Mouse (Mus musculus) lung, embryonic 16.5 days (tissue): Measurements from ENCODE around the gene Cd82. TPM values are rescaled to one million over a fixed set of nuclear protein-coding genes. Genes with fewer than 3 reads are reported as not detected.
A peak's percentile ranks its signal among the peaks of the same experiment; 100 is the strongest.

Experiments used
- ATAC-seq: fragments of 200-750 bp; cut with Nextera tagmentation; 2 replicates; pipeline ENCODE4 v1.8.0; 2017; ENCODE audit warnings: low read depth, mild to moderate bottlenecking, moderate library complexity
- H3K27ac ChIP-seq: fragments of 300-500 bp; sonication (generic); 2 replicates; pipeline ENCODE4 v1.5.1; 2014; ENCODE audit warnings: mild to moderate bottlenecking, control low read depth, low read length
- H3K27me3 ChIP-seq: fragments of 300-500 bp; sonication (generic); 2 replicates; pipeline ENCODE4 v1.6.1; 2014; ENCODE audit warnings: low read depth, low read length, mixed read lengths; ENCODE audit not compliant: control insufficient read depth, insufficient read depth
- H3K36me3 ChIP-seq: fragments of 300-500 bp; sonication (generic); 2 replicates; pipeline ENCODE4 v1.6.1; 2014; ENCODE audit warnings: low read length; ENCODE audit not compliant: control insufficient read depth, insufficient read depth
- H3K4me1 ChIP-seq: fragments of 300-500 bp; sonication (generic); replicated peaks from 2 replicates; pipeline ENCODE4 v1.6.1; 2014; ENCODE audit warnings: low read length, mixed read lengths; ENCODE audit not compliant: control insufficient read depth, insufficient read depth
- H3K4me2 ChIP-seq: fragments of 300-500 bp; sonication (generic); 2 replicates; pipeline ENCODE4 v1.6.1; 2014; ENCODE audit warnings: low read depth, low read length, control low read depth
- H3K4me3 ChIP-seq: fragments of 300-500 bp; sonication (generic); 2 replicates; pipeline ENCODE4 v1.5.1; 2014; ENCODE audit warnings: mild to moderate bottlenecking, low read length, control low read depth
- H3K9ac ChIP-seq: fragments of 300-500 bp; sonication (generic); 2 replicates; pipeline ENCODE4 v1.6.1; 2014; ENCODE audit warnings: low read length, control low read depth
- H3K9me3 ChIP-seq: fragments of 300-500 bp; sonication (generic); 2 replicates; pipeline ENCODE4 v1.6.1; 2016; ENCODE audit warnings: low read length; ENCODE audit not compliant: control insufficient read depth
- WGBS: fragments of 180-500 bp; shearing (Covaris S2); extraction: QIAGEN DNeasy Blood & Tissue Kit; methylation state at CpG from one replicate; pipeline ENCODE4 v1.1.7; 2014; 5-methylcytosine and 5-hydroxymethylcytosine counted together
- polyA plus RNA-seq: library from polyadenylated mRNA; unstranded; fragments of >200 nt; fragmentation: Nextera tagmentation; extraction: Ambion mirVana; gene quantifications from 2 replicates; pipeline ENCODE4 v1.2.1, GENCODE M21; 2015

The Cd82 gene
- polyA plus RNA-seq = 63.6 and 81.5 TPM in 2 replicates

- Histone ChIP-seq H3K36me3 (no peaks in the 10 kb centered on the region), H3K27ac (peak within 1 kb of the TSS; percentile 97), H3K27me3 (no peaks in the 10 kb centered on the region), H3K9ac (peak within 1 kb of the TSS; percentile 76), H3K4me1 (peaks cover 38% of the 10 kb centered on the region), H3K4me3 (peak within 1 kb of the TSS; percentile 71), H3K4me2 (peak within 1 kb of the TSS; percentile 92), H3K9me3 (no peaks in the 10 kb centered on the region)
- WGBS = 3% methylated on average over 20 of the region's 20 CpGs
- peak; percentile 89 for ATAC-seq
These were observed at the start of gene Cd82 for GRCm38 (mm10) chr2:93462760-93463159. Gene Cd82 (minus strand): TSS chr2:93463140.

DNA sequence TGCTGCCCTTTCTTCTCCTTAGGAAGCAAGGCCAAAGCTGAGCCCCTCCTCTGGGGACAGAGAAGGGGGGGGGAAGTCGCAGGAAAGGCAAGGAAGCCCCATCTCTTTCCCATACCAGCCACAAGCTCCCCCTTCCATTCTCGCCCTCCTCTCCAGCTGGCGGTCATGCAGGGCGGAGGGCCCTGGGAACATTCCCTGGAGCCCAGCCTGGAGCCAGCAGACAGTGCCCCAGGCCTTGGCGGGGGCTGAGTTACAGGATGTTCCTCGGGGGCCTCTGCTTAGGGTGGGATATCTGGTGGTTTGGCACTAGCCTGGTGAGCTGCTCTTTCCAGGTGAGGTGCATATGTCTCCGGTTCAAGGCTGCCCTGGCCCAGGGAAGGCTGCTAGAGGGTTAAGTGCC lies 49.2 kb upstream of the Cd82 start:
- no peak overlapping the region for H3K4me3 ChIP-seq
- H3K36me3 ChIP-seq = no peaks in the 10 kb centered on the region
- H3K4me2 ChIP-seq = no peak overlapping the region
- 51% methylated on average over 7 of the region's 7 CpGs for WGBS
- H3K4me1 ChIP-seq = no peaks in the 10 kb centered on the region
- no peaks in the 10 kb centered on the region for H3K9me3 ChIP-seq
- H3K9ac ChIP-seq = no peak overlapping the region
- no peaks in the 10 kb centered on the region for H3K27me3 ChIP-seq
- no peak overlapping the region for H3K27ac ChIP-seq
- ATAC-seq = 0 out of 2 replicates have a peak, but pooled peaks have one; percentile 43

DNA sequence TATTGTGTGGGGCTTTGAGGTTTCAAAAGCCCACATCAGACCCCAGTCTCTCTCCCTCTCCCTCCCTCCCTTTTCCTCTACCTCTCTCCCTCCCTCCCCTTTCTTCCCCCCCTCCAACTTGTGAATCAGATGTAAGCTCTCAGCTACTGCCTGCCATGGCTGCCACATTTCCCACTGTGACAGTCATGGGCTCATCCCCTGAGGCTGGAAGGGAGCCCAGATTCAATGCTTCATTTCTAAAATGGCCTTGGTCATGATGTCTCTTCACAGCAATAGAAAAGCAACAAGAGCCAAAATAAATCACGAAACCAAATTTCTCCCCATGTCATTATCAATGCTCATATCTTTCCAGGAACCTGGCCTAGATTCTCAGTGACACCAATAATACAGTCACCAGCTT lies 47.9 kb upstream of the Cd82 start:
- 83% methylated on average over 1 of the region's 1 CpGs for WGBS
- Histone ChIP-seq H3K9me3 (no peaks in the 10 kb centered on the region), H3K4me2 (no peak overlapping the region), H3K27me3 (no peaks in the 10 kb centered on the region), H3K4me1 (no peaks in the 10 kb centered on the region), H3K36me3 (no peaks in the 10 kb centered on the region), H3K27ac (no peak overlapping the region), H3K9ac (no peak overlapping the region), H3K4me3 (no peak overlapping the region)
- ATAC-seq = no peak

DNA sequence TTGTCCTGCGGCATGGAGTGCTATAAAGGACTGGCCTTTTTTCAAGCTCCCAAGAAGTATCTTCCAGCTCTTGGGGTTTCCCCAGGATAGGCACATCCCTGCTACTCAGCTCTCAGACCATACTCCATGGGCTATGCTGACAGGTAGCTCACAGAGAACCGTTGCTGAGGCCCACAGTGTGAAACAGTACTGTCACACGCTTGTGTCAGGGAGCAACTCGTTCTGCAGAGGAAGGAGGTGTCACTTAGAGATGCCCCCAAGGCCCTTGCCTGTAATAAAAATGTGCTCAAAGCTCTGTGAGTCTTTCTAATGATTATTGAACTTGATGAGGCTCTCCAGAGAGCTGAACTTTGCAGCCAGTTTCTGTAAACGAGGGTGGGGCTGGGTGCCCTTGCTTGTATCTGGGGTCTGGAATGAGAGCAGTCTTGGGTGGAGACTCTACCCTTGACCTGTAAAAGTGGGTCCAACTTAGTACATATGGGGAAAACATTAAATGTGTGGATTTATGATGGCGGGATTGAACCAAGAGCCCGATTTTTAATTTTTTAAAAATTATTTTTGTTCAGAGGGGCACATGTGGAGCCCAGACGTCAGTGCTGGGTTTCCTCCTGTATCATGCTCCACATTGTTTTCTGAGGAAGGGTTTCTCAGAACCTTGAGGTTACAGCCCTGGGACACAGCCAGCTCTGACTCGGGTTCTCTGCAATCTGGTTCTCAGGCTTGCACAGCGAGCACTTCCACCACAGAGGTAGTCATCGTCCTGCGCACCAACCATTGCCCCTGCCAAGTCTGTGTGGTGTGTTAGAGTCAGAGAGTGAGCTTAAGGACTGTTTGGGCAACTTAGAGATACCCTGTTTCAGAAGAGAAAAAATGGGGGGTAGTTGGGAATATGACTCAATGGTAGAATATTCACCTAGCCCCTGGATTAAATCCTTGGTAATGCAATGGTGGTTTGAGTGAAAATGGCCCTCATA lies 47.1 kb upstream of the Cd82 start:
- no peak for ATAC-seq
- Histone ChIP-seq H3K4me1 (no peaks in the 10 kb centered on the region), H3K27ac (no peak overlapping the region), H3K4me3 (no peak overlapping the region), H3K9ac (no peak overlapping the region), H3K36me3 (no peaks in the 10 kb centered on the region), H3K4me2 (no peak overlapping the region), H3K27me3 (no peaks in the 10 kb centered on the region), H3K9me3 (no peaks in the 10 kb centered on the region)
- 80% methylated on average over 12 of the region's 12 CpGs for WGBS

DNA sequence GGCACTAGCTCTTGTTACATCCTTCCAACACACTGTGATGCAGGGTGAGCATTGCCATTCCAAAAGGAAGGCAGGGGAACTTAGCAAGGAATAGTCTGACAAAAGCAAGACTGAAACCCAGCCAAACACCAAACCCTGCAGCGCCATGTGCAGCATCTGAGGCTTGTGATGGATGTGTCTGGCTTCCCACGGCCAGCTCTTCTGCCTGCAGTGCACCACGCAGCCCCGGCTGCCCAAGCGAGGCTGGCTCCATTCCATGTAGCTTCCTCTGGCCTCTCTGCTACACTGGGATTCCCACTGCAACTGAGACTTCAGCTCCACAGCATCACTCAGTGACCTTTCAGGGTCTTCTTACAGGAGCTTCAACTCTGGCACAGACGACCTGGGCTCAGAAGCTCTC lies 42.2 kb upstream of the Cd82 start:
- Histone ChIP-seq H3K36me3 (no peaks in the 10 kb centered on the region), H3K27me3 (no peaks in the 10 kb centered on the region), H3K9me3 (no peaks in the 10 kb centered on the region), H3K4me3 (no peak overlapping the region), H3K4me1 (no peaks in the 10 kb centered on the region), H3K27ac (no peak overlapping the region), H3K4me2 (no peak overlapping the region), H3K9ac (no peak overlapping the region)
- WGBS = 53% methylated on average over 6 of the region's 6 CpGs
- ATAC-seq = no peak

DNA sequence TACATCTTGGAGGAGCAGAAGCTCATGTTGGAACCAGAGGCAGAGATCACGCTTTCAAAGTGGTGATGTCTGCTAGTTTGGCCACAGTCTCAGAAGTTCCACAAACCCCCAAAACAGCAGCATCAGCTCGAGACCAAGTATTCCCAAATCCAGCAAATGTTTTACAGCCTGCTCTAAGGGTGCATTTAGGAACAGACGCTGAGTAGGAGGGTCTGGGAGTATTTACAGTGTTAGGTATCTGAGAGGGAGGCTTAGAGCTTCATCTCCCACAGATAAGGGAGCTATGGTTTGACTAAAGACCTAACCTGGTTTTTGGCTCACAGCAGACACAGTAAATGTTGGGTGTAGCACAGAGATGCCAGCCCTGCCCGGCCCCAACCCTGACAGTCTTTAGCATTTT lies 40.4 kb upstream of the Cd82 start:
- Histone ChIP-seq H3K9me3 (no peaks in the 10 kb centered on the region), H3K4me1 (no peaks in the 10 kb centered on the region), H3K4me2 (no peak overlapping the region), H3K9ac (no peak overlapping the region), H3K36me3 (no peaks in the 10 kb centered on the region), H3K27ac (no peak overlapping the region), H3K27me3 (no peaks in the 10 kb centered on the region), H3K4me3 (no peak overlapping the region)
- no peak for ATAC-seq
- 64% methylated on average over 4 of the region's 4 CpGs for WGBS

GRCm38 (mm10) chr2:93501303-93501702 lies 38.4 kb upstream of the Cd82 start:
- ATAC-seq = no peak
- H3K27ac ChIP-seq = no peak overlapping the region
- no peaks in the 10 kb centered on the region for H3K27me3 ChIP-seq
- H3K4me3 ChIP-seq = no peak overlapping the region
- 58% methylated on average over 10 of the region's 10 CpGs for WGBS
- H3K4me2 ChIP-seq = no peak overlapping the region
- H3K36me3 ChIP-seq = no peaks in the 10 kb centered on the region
- H3K4me1 ChIP-seq = no peaks in the 10 kb centered on the region
- H3K9ac ChIP-seq = no peak overlapping the region
- H3K9me3 ChIP-seq = no peaks in the 10 kb centered on the region

DNA sequence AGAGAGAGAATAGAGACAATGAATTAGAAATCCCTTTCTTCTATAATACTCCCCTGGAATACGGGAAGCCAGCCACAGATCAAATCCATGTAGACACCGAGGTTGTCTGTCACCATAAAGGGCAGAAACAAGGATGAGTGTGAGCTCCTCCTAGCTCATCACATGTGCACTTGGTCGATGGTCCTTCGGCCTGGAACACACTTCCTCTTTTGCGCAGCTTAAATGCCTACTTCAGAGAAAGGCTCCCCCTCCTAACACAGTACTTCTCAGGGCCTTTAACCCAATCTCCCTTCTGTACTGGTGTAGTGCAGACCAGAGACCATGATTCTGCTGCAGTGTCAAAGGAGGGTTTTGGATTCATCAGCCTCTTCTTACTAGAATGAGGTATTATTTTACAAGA lies 34.3 kb upstream of the Cd82 start:
- Histone ChIP-seq H3K27ac (no peak overlapping the region), H3K9me3 (no peaks in the 10 kb centered on the region), H3K9ac (no peak overlapping the region), H3K36me3 (no peaks in the 10 kb centered on the region), H3K27me3 (no peaks in the 10 kb centered on the region), H3K4me1 (no peaks in the 10 kb centered on the region), H3K4me3 (no peak overlapping the region), H3K4me2 (no peak overlapping the region)
- ATAC-seq = no peak
- WGBS = 73% methylated on average over 5 of the region's 5 CpGs

GRCm38 (mm10) chr2:93495170-93495569 lies 32.2 kb upstream of the Cd82 start:
- 79% methylated on average over 3 of the region's 3 CpGs for WGBS
- H3K27ac ChIP-seq = no peak overlapping the region
- H3K4me2 ChIP-seq = no peak overlapping the region
- no peaks in the 10 kb centered on the region for H3K4me1 ChIP-seq
- H3K9me3 ChIP-seq = no peaks in the 10 kb centered on the region
- no peak for ATAC-seq
- no peaks in the 10 kb centered on the region for H3K36me3 ChIP-seq
- H3K9ac ChIP-seq = no peak overlapping the region
- no peak overlapping the region for H3K4me3 ChIP-seq
- no peaks in the 10 kb centered on the region for H3K27me3 ChIP-seq
